Mouse (Mus musculus): ENCODE results near the gene Ovch2.

The Ovch2 gene

GRCm38 (mm10) chr7:107745111-107745510 lies 55.9 kb downstream of the Ovch2 start:
- in situ Hi-C loops (cut with MboI, MseI) = loop anchor here (5.0 kb wide), 1 partner anchor 83 kb away; no protein-coding TSS in a partner anchor

DNA sequence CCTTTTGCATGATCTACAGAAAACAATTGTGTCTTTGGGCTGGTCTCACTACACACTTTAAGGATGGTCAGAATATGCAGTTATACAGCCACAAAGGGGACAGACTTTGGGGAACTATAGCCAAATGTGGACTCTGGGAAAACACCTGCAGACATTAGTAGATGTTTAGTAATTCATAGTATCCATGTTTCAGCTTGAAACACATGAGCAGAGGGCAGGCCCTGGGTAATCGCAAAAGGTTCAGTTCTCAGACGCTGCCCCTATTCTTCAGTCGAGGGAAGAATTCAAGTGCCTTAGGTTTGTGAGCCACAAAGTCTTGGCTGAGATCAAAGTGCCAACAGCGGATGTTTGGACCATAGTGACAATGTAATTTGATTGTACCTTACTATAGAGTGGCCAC lies 56.6 kb downstream of the Ovch2 start:
- in situ Hi-C loops (cut with MboI, MseI) = no loop called here

GRCm38 (mm10) chr7:107742963-107743465 lies 58.0 kb downstream of the Ovch2 start:
- in situ Hi-C loops (cut with MboI, MseI) = no loop called here

GRCm38 (mm10) chr7:107738726-107739125 lies 62.3 kb downstream of the Ovch2 start:
- in situ Hi-C loops (cut with MboI, MseI) = no loop called here

DNA sequence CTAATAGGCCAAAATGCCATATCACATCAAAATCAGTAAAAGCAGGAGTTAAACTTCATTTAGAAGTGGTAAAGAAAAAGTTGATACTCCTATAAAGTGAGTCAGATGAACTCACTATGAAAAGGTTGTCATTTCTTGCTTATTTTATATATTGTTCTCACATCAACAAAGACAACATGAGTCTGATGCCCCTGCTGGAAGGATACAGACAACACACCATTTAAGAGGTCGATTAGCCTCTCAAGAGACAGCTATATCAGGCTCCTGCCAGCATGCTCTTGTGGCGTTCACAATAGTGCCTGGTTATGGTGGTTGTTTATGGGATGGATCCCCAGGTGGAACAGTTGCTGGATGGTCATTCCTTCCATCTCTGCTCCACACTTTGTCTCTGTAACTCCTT lies 67.8 kb downstream of the Ovch2 start:
- in situ Hi-C loops (cut with MboI, MseI) = no loop called here
